ENCODE assay signal across 31 mouse cellular contexts in the genomic region with DNA sequence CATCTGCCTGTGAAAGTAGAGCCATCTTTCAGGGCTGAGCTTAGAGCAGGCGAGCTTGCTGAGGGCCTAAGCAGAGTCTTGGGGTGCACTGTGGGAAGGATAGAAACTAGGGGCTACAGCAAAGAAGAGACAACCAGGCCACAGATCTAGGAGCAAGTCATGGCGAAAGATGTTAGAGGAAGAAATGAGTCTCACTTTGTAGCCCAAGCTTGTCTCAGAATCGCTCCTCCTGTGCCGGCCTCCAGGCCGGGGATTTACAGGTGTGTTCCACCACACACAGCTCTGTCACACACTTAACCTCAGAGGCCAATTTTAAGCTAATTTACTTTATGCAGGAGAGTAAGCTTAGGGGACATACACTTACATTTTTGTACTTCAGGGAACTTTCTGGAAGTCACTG. TPM values are rescaled to one million over a fixed set of nuclear protein-coding genes. Genes with fewer than 3 reads are reported as not detected.
"Had no signal": no experiment of that assay in that cellular context is flagged by ENCODE, and none has a peak within 500 bp of the region (broad histone marks: within the 10 kb centered on the region; RNA-seq: fewer than 3 reads in every experiment).

No protein-coding gene starts in this region.

- H3K27me3 ChIP-seq: limb, embryonic 12.5 days; limb, embryonic 13.5 days; limb, embryonic 15.5 days; liver, embryonic 13.5 days; liver, embryonic 15.5 days; lung, embryonic 15.5 days; megakaryocyte, embryonic 14.5 days; midbrain, embryonic 12.5 days; midbrain, embryonic 13.5 days; midbrain, embryonic 15.5 days; neural tube, embryonic 12.5 days had no signal

- H3K36me3 ChIP-seq: midbrain, embryonic 12.5 days; midbrain, embryonic 13.5 days; midbrain, embryonic 15.5 days; neural tube, embryonic 12.5 days had no signal

- DNase-seq: left cerebral cortex, postnatal 4 days; liver; liver, embryonic 13.5 days; lung, adult 18-20 months; lung, adult 2 months; lung, embryonic 14.5 days; lung, postnatal 10 days; lung, postnatal 14 days; lung, postnatal 36 days; lung, postnatal 4 days; midbrain, embryonic 14.5 days had no signal

- H3K4me1 ChIP-seq: limb, embryonic 10.5 days; limb, embryonic 12.5 days; limb, embryonic 13.5 days; limb, embryonic 15.5 days; liver, embryonic 13.5 days; liver, embryonic 15.5 days; lung, embryonic 15.5 days; megakaryocyte, embryonic 14.5 days; midbrain, embryonic 10.5 days; midbrain, embryonic 12.5 days; midbrain, embryonic 13.5 days; midbrain, embryonic 15.5 days; neural tube, embryonic 12.5 days had no signal

- H3K9ac ChIP-seq: limb, embryonic 12.5 days; limb, embryonic 13.5 days; limb, embryonic 15.5 days; liver, embryonic 13.5 days; liver, embryonic 14.5 days; liver, embryonic 15.5 days; lung, embryonic 14.5 days; lung, embryonic 15.5 days; midbrain, embryonic 12.5 days; midbrain, embryonic 13.5 days; midbrain, embryonic 15.5 days; neural tube, embryonic 12.5 days had no signal

- ATAC-seq: lung, postnatal 0 days; midbrain, embryonic 13.5 days; midbrain, embryonic 15.5 days; midbrain, embryonic 16.5 days had no signal

- H3K9me3 ChIP-seq: limb, embryonic 10.5 days; limb, embryonic 12.5 days; limb, embryonic 13.5 days; limb, embryonic 15.5 days; liver, embryonic 13.5 days; liver, embryonic 15.5 days; lung, embryonic 15.5 days; megakaryocyte, embryonic 14.5 days; midbrain, embryonic 10.5 days; midbrain, embryonic 12.5 days; midbrain, embryonic 13.5 days; midbrain, embryonic 15.5 days; neural tube, embryonic 12.5 days had no signal

- H3K4me3 ChIP-seq: limb, embryonic 10.5 days; limb, embryonic 12.5 days; limb, embryonic 13.5 days; limb, embryonic 15.5 days; liver, embryonic 13.5 days; liver, embryonic 15.5 days; lung, embryonic 15.5 days; megakaryocyte, embryonic 14.5 days; midbrain, embryonic 10.5 days; midbrain, embryonic 12.5 days; midbrain, embryonic 13.5 days; midbrain, embryonic 15.5 days; myocyte; neural tube, embryonic 12.5 days had no signal

- H3K27ac ChIP-seq: limb, embryonic 10.5 days; limb, embryonic 12.5 days; limb, embryonic 13.5 days; limb, embryonic 15.5 days; liver, embryonic 13.5 days; liver, embryonic 14.5 days; liver, embryonic 15.5 days; lung, embryonic 15.5 days; macrophage; midbrain, embryonic 10.5 days; midbrain, embryonic 12.5 days; midbrain, embryonic 13.5 days; midbrain, embryonic 15.5 days; neural tube, embryonic 12.5 days had no signal

- H3K4me2 ChIP-seq: limb, embryonic 12.5 days; limb, embryonic 13.5 days; limb, embryonic 15.5 days; liver, embryonic 11.5 days; liver, embryonic 13.5 days; liver, embryonic 15.5 days; lung, embryonic 14.5 days; lung, embryonic 15.5 days; midbrain, embryonic 11.5 days; midbrain, embryonic 12.5 days; midbrain, embryonic 13.5 days; midbrain, embryonic 15.5 days; neural tube, embryonic 12.5 days had no signal

RNA-seq across cellular contexts. Expression of gene Rep15, which starts 14.0 kb away (rescaled TPM):
- total RNA-seq: megakaryocyte progenitor cell, adult 5-6 weeks had no signal
